ENCODE assay signal across 16 mouse cellular contexts in the genomic region with DNA sequence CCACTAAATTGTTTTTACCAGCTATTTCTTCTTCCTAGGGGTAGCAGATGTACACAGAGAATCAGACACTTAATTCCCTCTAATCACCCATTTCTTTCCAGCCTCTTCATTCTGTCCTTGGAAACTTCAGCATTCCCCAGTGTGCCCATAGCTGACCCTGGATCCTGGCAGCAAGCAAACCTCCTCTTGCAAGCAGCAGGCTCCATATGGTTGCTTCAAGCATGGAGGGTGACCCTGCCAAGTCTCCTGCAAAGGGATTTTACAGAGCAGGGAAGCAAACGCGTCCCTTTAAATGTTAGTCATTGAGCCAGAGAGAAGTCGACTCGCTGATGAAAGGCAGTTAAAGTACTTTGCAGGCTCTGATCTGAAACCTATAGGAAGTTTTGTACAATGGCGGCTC.
DNase-seq lines count a peak whose midpoint lies in the region; ATAC-seq and TF ChIP-seq lines count a peak whose summit lies in the region.
"Had no signal": no experiment of that assay in that cellular context is flagged by ENCODE, and none has a peak within 500 bp of the region (broad histone marks: within the 10 kb centered on the region; RNA-seq: fewer than 3 reads in every experiment).

No protein-coding gene starts in this region.

- TF ChIP-seq CTCF in midbrain, postnatal 0 days (IDR thresholded peaks at IDR 0.05) = no peak

- no peak for DNase-seq in hindbrain, embryonic 10.5 days (ENCODE audit: low spot score)
- DNase-seq in cerebellum, adult 9-11 months = peak; percentile 83
- peak; percentile 57 for DNase-seq in midbrain, postnatal 0 days (ENCODE audit: low spot score)
- DNase-seq in natural killer cell, adult 2 months (ENCODE audit: low spot score in 2 of 2) = no peak
- DNase-seq: kidney, postnatal 10 days; layer of hippocampus, adult 9-11 months; right cerebral cortex, adult 18-20 months had no signal

- peaks cover 2% of the 10 kb centered on the region; the same call in 1 of the 2 replicates for H3K4me1 ChIP-seq in hindbrain, embryonic 16.5 days (ENCODE audit: control insufficient read depth, insufficient read depth, low read depth, low read length)
- H3K4me1 ChIP-seq in hindbrain, embryonic 10.5 days (replicated peaks) = no peaks in the 10 kb centered on the region
- H3K4me1 ChIP-seq in midbrain, embryonic 12.5 days = no peaks in the 10 kb centered on the region
- peaks cover 7% of the 10 kb centered on the region; the same call in 1 of the 2 replicates for H3K4me1 ChIP-seq in midbrain, embryonic 16.5 days (ENCODE audit: control insufficient read depth, insufficient read depth, low read length)
- 0 out of 2 replicates have a peak, but pooled peaks cover 4% of the 10 kb centered on the region for H3K4me1 ChIP-seq in midbrain, postnatal 0 days (ENCODE audit: insufficient read depth, low read length)
- H3K4me1 ChIP-seq in intestine, embryonic 15.5 days (replicated peaks) = no peaks in the 10 kb centered on the region
- H3K4me1 ChIP-seq: embryonic facial prominence, embryonic 15.5 days; forebrain, embryonic 13.5 days; limb, embryonic 15.5 days had no signal

- H3K27me3 ChIP-seq in hindbrain, embryonic 16.5 days (replicated peaks; ENCODE audit: control insufficient read depth, insufficient read depth, low read length) = no peaks in the 10 kb centered on the region
- no peaks in the 10 kb centered on the region for H3K27me3 ChIP-seq in hindbrain, embryonic 10.5 days (ENCODE audit: insufficient read depth, poor library complexity, severe bottlenecking)
- H3K27me3 ChIP-seq in midbrain, embryonic 12.5 days = no peaks in the 10 kb centered on the region
- H3K27me3 ChIP-seq in midbrain, embryonic 16.5 days (ENCODE audit: control insufficient read depth, insufficient read depth, low read depth, low read length) = no peaks in the 10 kb centered on the region
- H3K27me3 ChIP-seq in midbrain, postnatal 0 days (ENCODE audit: insufficient read depth, low read length) = no peaks in the 10 kb centered on the region
- H3K27me3 ChIP-seq in intestine, embryonic 15.5 days (replicated peaks) = no peaks in the 10 kb centered on the region
- H3K27me3 ChIP-seq: embryonic facial prominence, embryonic 15.5 days; limb, embryonic 15.5 days had no signal

- peak; percentile 80; the same call in 1 of the 2 replicates for ATAC-seq in hindbrain, embryonic 16.5 days
- ATAC-seq in midbrain, embryonic 12.5 days (ENCODE audit: low FRiP score, low read depth) = peak; percentile 27; the same call in 1 of the 2 replicates
- ATAC-seq in midbrain, embryonic 16.5 days = no peak
- ATAC-seq in midbrain, postnatal 0 days (ENCODE audit: low FRiP score) = no peak
- no peak for ATAC-seq in intestine, embryonic 15.5 days
- ATAC-seq: forebrain, embryonic 13.5 days; intestine, embryonic 16.5 days had no signal

- H3K27ac ChIP-seq in hindbrain, embryonic 16.5 days (ENCODE audit: low read depth, low read length) = no peak overlapping the region
- no peak overlapping the region for H3K27ac ChIP-seq in hindbrain, embryonic 10.5 days
- no peak overlapping the region for H3K27ac ChIP-seq in midbrain, embryonic 12.5 days (replicated peaks)
- no peak overlapping the region for H3K27ac ChIP-seq in midbrain, embryonic 16.5 days (ENCODE audit: low read length)
- no peak overlapping the region for H3K27ac ChIP-seq in midbrain, postnatal 0 days (ENCODE audit: low read depth, low read length)
- H3K27ac ChIP-seq in intestine, embryonic 15.5 days = no peak overlapping the region
- H3K27ac ChIP-seq: embryonic facial prominence, embryonic 15.5 days; forebrain, embryonic 13.5 days; limb, embryonic 15.5 days; macrophage had no signal

- WGBS in hindbrain, embryonic 16.5 days = 53% methylated on average over 5 of the region's 5 CpGs
- WGBS in hindbrain, embryonic 10.5 days = 87% methylated on average over 5 of the region's 5 CpGs
- 60% methylated on average over 5 of the region's 5 CpGs for WGBS in midbrain, embryonic 12.5 days
- 49% methylated on average over 5 of the region's 5 CpGs for WGBS in midbrain, embryonic 16.5 days
- WGBS in midbrain, postnatal 0 days = 51% methylated on average over 5 of the region's 5 CpGs
- 75% methylated on average over 5 of the region's 5 CpGs for WGBS in intestine, embryonic 15.5 days

- H3K4me2 ChIP-seq in hindbrain, embryonic 16.5 days (ENCODE audit: low read length) = no peak overlapping the region
- no peak overlapping the region for H3K4me2 ChIP-seq in midbrain, embryonic 12.5 days (replicated peaks)
- no peak overlapping the region for H3K4me2 ChIP-seq in midbrain, embryonic 16.5 days (ENCODE audit: low read length)
- no peak overlapping the region for H3K4me2 ChIP-seq in midbrain, postnatal 0 days (ENCODE audit: low read depth, low read length, poor library complexity, severe bottlenecking)
- H3K4me2 ChIP-seq in intestine, embryonic 15.5 days (replicated peaks) = no peak overlapping the region
- H3K4me2 ChIP-seq: embryonic facial prominence, embryonic 15.5 days; forebrain, embryonic 13.5 days; limb, embryonic 15.5 days had no signal

- H3K36me3 ChIP-seq in hindbrain, embryonic 16.5 days (ENCODE audit: control insufficient read depth, insufficient read depth, low read length) = no peaks in the 10 kb centered on the region
- no peaks in the 10 kb centered on the region for H3K36me3 ChIP-seq in hindbrain, embryonic 10.5 days
- H3K36me3 ChIP-seq in midbrain, embryonic 12.5 days = no peaks in the 10 kb centered on the region
- no peaks in the 10 kb centered on the region for H3K36me3 ChIP-seq in midbrain, embryonic 16.5 days (ENCODE audit: control insufficient read depth, insufficient read depth, low read length)
- H3K36me3 ChIP-seq in midbrain, postnatal 0 days (ENCODE audit: insufficient read depth, low read length) = no peaks in the 10 kb centered on the region
- H3K36me3 ChIP-seq in intestine, embryonic 15.5 days = no peaks in the 10 kb centered on the region
- H3K36me3 ChIP-seq: embryonic facial prominence, embryonic 15.5 days; limb, embryonic 15.5 days had no signal

- H3K4me3 ChIP-seq in hindbrain, embryonic 16.5 days (ENCODE audit: low read length) = no peak overlapping the region
- H3K4me3 ChIP-seq in hindbrain, embryonic 10.5 days = no peak overlapping the region
- no peak overlapping the region for H3K4me3 ChIP-seq in midbrain, embryonic 12.5 days
- H3K4me3 ChIP-seq in midbrain, embryonic 16.5 days (ENCODE audit: low read depth, low read length) = no peak overlapping the region
- no peak overlapping the region for H3K4me3 ChIP-seq in midbrain, postnatal 0 days (ENCODE audit: low read depth, low read length)
- H3K4me3 ChIP-seq in intestine, embryonic 15.5 days (replicated peaks) = no peak overlapping the region
- H3K4me3 ChIP-seq: embryonic facial prominence, embryonic 15.5 days; forebrain, embryonic 13.5 days; limb, embryonic 15.5 days had no signal

- H3K9me3 ChIP-seq in hindbrain, embryonic 16.5 days (ENCODE audit: control insufficient read depth, low read length) = no peaks in the 10 kb centered on the region
- H3K9me3 ChIP-seq in hindbrain, embryonic 10.5 days = no peaks in the 10 kb centered on the region
- H3K9me3 ChIP-seq in midbrain, embryonic 12.5 days = no peaks in the 10 kb centered on the region
- no peaks in the 10 kb centered on the region for H3K9me3 ChIP-seq in midbrain, embryonic 16.5 days (replicated peaks; ENCODE audit: control insufficient read depth, low read length, poor library complexity, severe bottlenecking)
- H3K9me3 ChIP-seq in midbrain, postnatal 0 days (ENCODE audit: low read length) = no peaks in the 10 kb centered on the region
- no peaks in the 10 kb centered on the region for H3K9me3 ChIP-seq in intestine, embryonic 15.5 days
- H3K9me3 ChIP-seq: embryonic facial prominence, embryonic 15.5 days; forebrain, embryonic 13.5 days; limb, embryonic 15.5 days had no signal

- no peak overlapping the region for H3K9ac ChIP-seq in hindbrain, embryonic 16.5 days (ENCODE audit: low read depth, low read length)
- no peak overlapping the region for H3K9ac ChIP-seq in midbrain, embryonic 12.5 days (replicated peaks)
- no peak overlapping the region for H3K9ac ChIP-seq in midbrain, embryonic 16.5 days (ENCODE audit: low read depth, low read length)
- H3K9ac ChIP-seq in midbrain, postnatal 0 days (replicated peaks; ENCODE audit: low read length, poor library complexity, severe bottlenecking) = no peak overlapping the region
- no peak overlapping the region for H3K9ac ChIP-seq in intestine, embryonic 15.5 days
- H3K9ac ChIP-seq: embryonic facial prominence, embryonic 15.5 days; forebrain, embryonic 13.5 days; limb, embryonic 15.5 days had no signal

Comparison
In these comparisons a context has a peak if more than half of its experiments do, and no peak if none do; other contexts are left out.
1. ATAC-seq: peak in hindbrain, embryonic 16.5 days (single experiment) and midbrain, embryonic 12.5 days (single experiment); none in midbrain, embryonic 16.5 days (single experiment), midbrain, postnatal 0 days (single experiment) and intestine, embryonic 15.5 days (single experiment).
2. DNase-seq: peak in cerebellum, adult 9-11 months (single experiment) and midbrain, postnatal 0 days (single experiment); none in hindbrain, embryonic 10.5 days (single experiment) and natural killer cell, adult 2 months (0 of 2).